Mouse (Mus musculus) midbrain, embryonic 11.5 days (tissue): ENCODE measurements around the gene Donson. TPM values are rescaled to one million over a fixed set of nuclear protein-coding genes. Genes with fewer than 3 reads are reported as not detected.
"Not testable (repeated sequence)": the region's sequence is repeated elsewhere in the genome, so short reads cannot be mapped to it uniquely, and the experiment has no call there.

Experiments used
- ATAC-seq: fragments of 200-750 bp; cut with Nextera tagmentation; 2 replicates; pipeline ENCODE4 v1.8.0; 2017; ENCODE audit warnings: moderate TSS enrichment, moderate library complexity; ENCODE audit not compliant: low FRiP score
- DNase-seq: peaks from one replicate; pipeline ENCODE4 v3.0.0; 2015; ENCODE audit warnings: low spot score; ENCODE audit errors: missing footprints
- H3K27ac ChIP-seq: fragments of 300-500 bp; sonication (generic); 2 replicates; pipeline ENCODE4 v1.5.1; 2014; ENCODE audit warnings: low read depth, low read length
- H3K27me3 ChIP-seq: fragments of 300-500 bp; sonication (generic); 2 replicates; pipeline ENCODE4 v1.6.1; 2014; ENCODE audit warnings: mild to moderate bottlenecking, low read length, moderate library complexity, mixed read lengths; ENCODE audit not compliant: control insufficient read depth, insufficient read depth
- H3K36me3 ChIP-seq: fragments of 300-500 bp; sonication (generic); 2 replicates; pipeline ENCODE4 v1.6.1; 2014; ENCODE audit warnings: mild to moderate bottlenecking, low read length, moderate library complexity, mixed read lengths; ENCODE audit not compliant: control insufficient read depth, insufficient read depth
- H3K4me1 ChIP-seq: fragments of 300-500 bp; sonication (generic); 2 replicates; pipeline ENCODE4 v1.6.1; 2014; ENCODE audit warnings: low read length; ENCODE audit not compliant: control insufficient read depth, insufficient read depth
- H3K4me2 ChIP-seq: fragments of 300-500 bp; sonication (generic); 2 replicates; pipeline ENCODE4 v1.6.1; 2014; ENCODE audit warnings: mild to moderate bottlenecking, moderate library complexity
- H3K4me3 ChIP-seq: fragments of 300-500 bp; sonication (generic); 2 replicates; pipeline ENCODE4 v1.5.1; 2014; ENCODE audit warnings: low read depth, low read length
- H3K9ac ChIP-seq: fragments of 300-500 bp; sonication (generic); 2 replicates; pipeline ENCODE4 v1.6.1; 2014; ENCODE audit warnings: low read length
- H3K9me3 ChIP-seq: fragments of 300-500 bp; sonication (generic); 2 replicates; pipeline ENCODE4 v1.6.1; 2016; ENCODE audit warnings: low read length; ENCODE audit not compliant: control insufficient read depth
- WGBS: fragments of 180-500 bp; shearing (Covaris S2); extraction: QIAGEN DNeasy Blood & Tissue Kit; methylation state at CpG from one replicate; pipeline ENCODE4 v1.1.7; 2014; 5-methylcytosine and 5-hydroxymethylcytosine counted together
- polyA plus RNA-seq: library from polyadenylated mRNA; unstranded; fragments of >200 nt; fragmentation: Nextera tagmentation; extraction: Ambion mirVana; gene quantifications from 2 replicates; pipeline ENCODE4 v1.2.1, GENCODE M21; 2014

Donson gene
- polyA plus RNA-seq, 1 experiment from 2014 or later = 38.0 TPM

- peaks cover 13% of the 10 kb centered on the region for H3K36me3 ChIP-seq
- peaks cover 5% of the 10 kb centered on the region; the same call in 1 of the 2 replicates for H3K4me1 ChIP-seq
- no peak overlapping the region for H3K9ac ChIP-seq
- H3K4me2 ChIP-seq = no peak overlapping the region
- DNase-seq (no peak), ATAC-seq (no peak)
- H3K27me3 ChIP-seq = no peaks in the 10 kb centered on the region
- H3K9me3 ChIP-seq = no peaks in the 10 kb centered on the region
- H3K27ac ChIP-seq = no peak overlapping the region
- no peak overlapping the region for H3K4me3 ChIP-seq
Observed at GRCm38 (mm10) chr16:91649781-91650180, 38.8 kb downstream of the Donson start.

GRCm38 (mm10) chr16:91649246-91649645 lies 39.3 kb downstream of the Donson start:
- 69% methylated on average over 3 of the region's 3 CpGs for WGBS
- ATAC-seq = no peak
- H3K9ac ChIP-seq = peak overlapping the region; percentile 38; the same call in 1 of the 2 replicates
- H3K9me3 ChIP-seq = no peaks in the 10 kb centered on the region
- no peak for DNase-seq
- H3K4me1 ChIP-seq = peaks cover 5% of the 10 kb centered on the region; the same call in 1 of the 2 replicates
- H3K4me2 ChIP-seq = peak overlapping the region; percentile 51
- H3K27ac ChIP-seq = no peak overlapping the region
- H3K4me3 ChIP-seq = peak overlapping the region; percentile 69
- no peaks in the 10 kb centered on the region for H3K27me3 ChIP-seq
- H3K36me3 ChIP-seq = peaks cover 10% of the 10 kb centered on the region

GRCm38 (mm10) chr16:91648220-91648550 lies 40.4 kb downstream of the Donson start:
- ATAC-seq (peak; percentile 71), DNase-seq (peak; percentile 98)
- Histone ChIP-seq H3K36me3 (peaks cover 7% of the 10 kb centered on the region), H3K27me3 (no peaks in the 10 kb centered on the region), H3K9me3 (no peaks in the 10 kb centered on the region), H3K4me1 (peaks cover 5% of the 10 kb centered on the region; the same call in 1 of the 2 replicates), H3K4me2 (peak overlapping the region; percentile 51), H3K27ac (peak overlapping the region; percentile 94), H3K4me3 (peak overlapping the region; percentile 69), H3K9ac (peak overlapping the region; percentile 89)
- WGBS = under 1% methylated on average over 25 of the region's 25 CpGs

- H3K4me2 ChIP-seq = peak within 1 kb of the TSS; percentile 97
- under 1% methylated on average over 70 of the region's 70 CpGs for WGBS
- no peaks in the 10 kb centered on the region for H3K27me3 ChIP-seq
- peak within 1 kb of the TSS; percentile 69 for H3K4me3 ChIP-seq
- H3K9me3 ChIP-seq = no peaks in the 10 kb centered on the region
- peak; percentile 95 for ATAC-seq
- H3K27ac ChIP-seq = peak within 1 kb of the TSS; percentile 94
- peak within 1 kb of the TSS; percentile 89 for H3K9ac ChIP-seq
- DNase-seq = peak; percentile 99
- H3K4me1 ChIP-seq = peaks cover 5% of the 10 kb centered on the region; the same call in 1 of the 2 replicates
- peaks cover 7% of the 10 kb centered on the region for H3K36me3 ChIP-seq
Observed at GRCm38 (mm10) chr16:91647461-91648219, 40.9 kb downstream of the Donson start, which contains the start of gene Son. TSS of gene Son (plus strand) at chr16:91647506.

GRCm38 (mm10) chr16:91646681-91647419 lies 41.7 kb downstream of the Donson start, which contains the start of gene Gart:
TSS of gene Gart (minus strand) at chr16:91646952.
- ATAC-seq (peak; percentile 89), DNase-seq (peak; percentile 98)
- Histone ChIP-seq H3K4me2 (peak within 1 kb of the TSS; percentile 97), H3K9me3 (no peaks in the 10 kb centered on the region), H3K9ac (peak within 1 kb of the TSS; percentile 89), H3K36me3 (no peaks in the 10 kb centered on the region; the same call in 1 of the 2 replicates), H3K27ac (peak within 1 kb of the TSS; percentile 94), H3K27me3 (no peaks in the 10 kb centered on the region), H3K4me1 (peaks cover 5% of the 10 kb centered on the region; the same call in 1 of the 2 replicates), H3K4me3 (peak within 1 kb of the TSS; percentile 69)
- under 1% methylated on average over 59 of the region's 59 CpGs for WGBS

- peaks cover 5% of the 10 kb centered on the region; the same call in 1 of the 2 replicates for H3K4me1 ChIP-seq
- whole genome bisulfite sequencing = 2% methylated on average over 11 of the region's 11 CpGs
- H3K27me3 ChIP-seq = no peaks in the 10 kb centered on the region
- ATAC-seq (no peak), DNase-seq (peak; percentile 93)
- peak overlapping the region; percentile 69 for H3K4me3 ChIP-seq
- H3K27ac ChIP-seq = no peak overlapping the region
- no peaks in the 10 kb centered on the region for H3K36me3 ChIP-seq
- H3K9me3 ChIP-seq = no peaks in the 10 kb centered on the region
- peak overlapping the region; percentile 89 for H3K9ac ChIP-seq
- H3K4me2 ChIP-seq = peak overlapping the region; percentile 97
Observed at GRCm38 (mm10) chr16:91645995-91646602, 42.5 kb downstream of the Donson start.

GRCm38 (mm10) chr16:91645420-91645819 lies 43.1 kb downstream of the Donson start:
- not testable (repeated sequence) for H3K4me2 ChIP-seq, DNase-seq, H3K4me1 ChIP-seq, H3K9ac ChIP-seq, H3K27me3 ChIP-seq, H3K27ac ChIP-seq, H3K9me3 ChIP-seq, ATAC-seq, H3K4me3 ChIP-seq, H3K36me3 ChIP-seq
- WGBS = no CpG with 5 or more reads among the region's 2 CpGs

GRCm38 (mm10) chr16:91644901-91645300 lies 43.7 kb downstream of the Donson start:
- Histone ChIP-seq H3K4me3 (no peak overlapping the region), H3K4me1 (peaks cover 5% of the 10 kb centered on the region; the same call in 1 of the 2 replicates), H3K27me3 (no peaks in the 10 kb centered on the region), H3K36me3 (0 out of 2 replicates have a peak, but pooled peaks cover 1% of the 10 kb centered on the region), H3K9ac (no peak overlapping the region), H3K27ac (no peak overlapping the region), H3K9me3 (no peaks in the 10 kb centered on the region), H3K4me2 (no peak overlapping the region)
- 86% methylated on average over 2 of the region's 2 CpGs for WGBS
- DNase-seq = no peak
- ATAC-seq = no peak
